Mouse (Mus musculus) megakaryocyte, embryonic 14.5 days (primary cell): Measurements from ENCODE around the gene Sri. TPM values are rescaled to one million over a fixed set of nuclear protein-coding genes. Genes with fewer than 3 reads are reported as not detected.

Source experiments
- H3K27me3 ChIP-seq: replicated peaks from 2 replicates; pipeline ENCODE3; 2012; ENCODE audit warnings: inconsistent platforms
- H3K36me3 ChIP-seq: replicated peaks from 2 replicates; pipeline ENCODE3; 2012; ENCODE audit warnings: low read length, inconsistent platforms, mixed read lengths
- H3K4me1 ChIP-seq: 2 replicates; pipeline ENCODE4 v1.6.1; 2012; ENCODE audit warnings: inconsistent platforms
- H3K4me3 ChIP-seq: replicated peaks from 2 replicates; pipeline ENCODE3; 2012; ENCODE audit warnings: moderate library complexity, mild to moderate bottlenecking, inconsistent platforms
- H3K9me3 ChIP-seq: 2 replicates; pipeline ENCODE4 v1.6.1; 2012; ENCODE audit warnings: inconsistent platforms
- FLI1 ChIP-seq: IDR thresholded peaks from 2 replicates; pipeline ENCODE4 v1.6.1; 2012; ENCODE audit warnings: low read length, inconsistent platforms, mixed read lengths
- GATA1 ChIP-seq: IDR thresholded peaks from 3 replicates; pipeline ENCODE4 v1.6.1; 2012; ENCODE audit warnings: mixed read lengths, low read length, inconsistent platforms, borderline replicate concordance
- polyA plus RNA-seq: library from polyadenylated mRNA; stranded (reverse); fragments of >175 nt; gene quantifications from 2 replicates; pipeline ENCODE4 v1.2.3, GENCODE M21; 2012; ENCODE audit warnings: low replicate concordance; ENCODE audit not compliant: insufficient read depth

The Sri gene
- polyA plus RNA-seq, 1 experiment: 457 TPM

DNA sequence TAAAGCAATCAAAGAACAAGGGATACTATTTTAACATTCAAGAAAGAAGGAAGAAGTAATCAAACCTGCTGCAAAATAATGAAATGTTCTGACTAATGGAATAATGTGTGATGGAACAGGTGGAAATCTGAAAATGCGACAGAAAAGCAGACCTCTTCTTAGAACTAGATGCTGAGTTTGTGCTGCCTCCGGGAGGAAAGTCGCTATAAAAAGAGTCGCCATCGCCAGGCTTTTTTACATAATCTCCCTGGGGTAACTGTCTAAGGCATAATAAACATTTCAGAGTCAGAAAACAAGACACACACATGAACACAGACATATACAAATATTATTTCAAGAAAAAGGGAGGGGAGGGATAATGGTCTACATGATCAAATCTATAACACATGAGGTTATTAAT, 49.0 kb downstream of the Sri start:
- Histone ChIP-seq H3K4me3 (no peak overlapping the region), H3K4me1 (peaks cover 8% of the 10 kb centered on the region; the same call in 1 of the 2 replicates), H3K27me3 (no peaks in the 10 kb centered on the region), H3K36me3 (no peaks in the 10 kb centered on the region), H3K9me3 (no peaks in the 10 kb centered on the region)
- no peak for TF ChIP-seq FLI1
- no peak for TF ChIP-seq GATA1

GRCm38 (mm10) chr5:8095689-8096088, 49.8 kb downstream of the Sri start:
- no peaks in the 10 kb centered on the region for H3K36me3 ChIP-seq
- H3K9me3 ChIP-seq: no peaks in the 10 kb centered on the region
- no peak for TF ChIP-seq GATA1
- no peak for TF ChIP-seq FLI1
- no peaks in the 10 kb centered on the region for H3K27me3 ChIP-seq
- H3K4me1 ChIP-seq: peaks cover 6% of the 10 kb centered on the region; the same call in 1 of the 2 replicates
- H3K4me3 ChIP-seq: no peak overlapping the region

GRCm38 (mm10) chr5:8111691-8112090, 65.8 kb downstream of the Sri start:
- H3K4me3 ChIP-seq: no peak overlapping the region
- no peaks in the 10 kb centered on the region for H3K4me1 ChIP-seq
- H3K36me3 ChIP-seq: no peaks in the 10 kb centered on the region
- no peaks in the 10 kb centered on the region for H3K9me3 ChIP-seq
- H3K27me3 ChIP-seq: no peaks in the 10 kb centered on the region
- no peak for TF ChIP-seq GATA1
- no peak for TF ChIP-seq FLI1

GRCm38 (mm10) chr5:8112246-8112645, 66.4 kb downstream of the Sri start:
- H3K36me3 ChIP-seq: no peaks in the 10 kb centered on the region
- no peak overlapping the region for H3K4me3 ChIP-seq
- H3K27me3 ChIP-seq: no peaks in the 10 kb centered on the region
- no peaks in the 10 kb centered on the region for H3K4me1 ChIP-seq
- no peaks in the 10 kb centered on the region for H3K9me3 ChIP-seq
- TF ChIP-seq FLI1 (no peak), GATA1 (no peak)

DNA sequence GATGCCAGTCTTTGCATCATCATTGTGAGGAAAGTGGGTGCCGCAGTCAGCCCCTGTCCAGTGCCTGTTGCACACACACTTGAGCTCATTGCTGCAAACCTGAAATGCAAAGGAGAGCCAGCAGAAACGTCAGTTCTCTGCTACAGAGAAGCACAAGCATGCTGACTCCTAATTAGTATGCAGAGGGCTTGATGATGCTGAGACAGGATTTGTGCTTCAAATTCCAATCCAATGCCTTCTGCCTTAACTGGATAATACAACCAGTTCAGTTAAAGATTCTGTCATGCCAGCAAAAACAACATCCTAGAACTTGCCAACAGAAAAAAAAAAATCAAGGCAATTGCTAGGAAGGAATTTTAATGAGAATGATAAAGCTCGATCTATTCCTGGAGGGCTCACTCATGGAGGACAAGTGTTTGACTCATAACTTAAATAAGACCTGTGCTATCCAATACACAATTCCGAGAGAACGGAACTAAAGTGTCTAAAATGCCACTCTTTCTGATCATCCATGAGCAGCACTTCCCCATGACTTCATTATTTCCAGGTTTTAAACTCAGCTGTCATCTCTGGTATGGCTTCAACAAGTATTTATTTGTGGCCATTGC, 70.8 kb downstream of the Sri start:
- Histone ChIP-seq H3K9me3 (no peaks in the 10 kb centered on the region), H3K27me3 (no peaks in the 10 kb centered on the region), H3K36me3 (no peaks in the 10 kb centered on the region), H3K4me3 (no peak overlapping the region), H3K4me1 (no peaks in the 10 kb centered on the region)
- no peak for TF ChIP-seq FLI1
- TF ChIP-seq GATA1: no peak

Other genes starting within 250 kb of the Sri start
- gene Steap4, start 85.6 kb upstream of the Sri start, polyA plus RNA-seq: not detected in 2 replicates